Mouse (Mus musculus) testis, adult 2 months (tissue): ENCODE results near the gene Gm19345.

Experiments used
- CTCF ChIP-seq: fragments of 200-500 bp; IDR thresholded peaks from 2 replicates; pipeline ENCODE4 v1.5.1; 2012; ENCODE audit warnings: low read depth, mild to moderate bottlenecking, inconsistent platforms, low read length, moderate library complexity; ENCODE audit not compliant: control insufficient read depth, insufficient read depth, insufficient replicate concordance
- POLR2A ChIP-seq: fragments of 200-500 bp; IDR thresholded peaks from 2 replicates; pipeline ENCODE4 v1.6.1; 2012; ENCODE audit warnings: low read depth, mild to moderate bottlenecking, inconsistent platforms, low read length, moderate library complexity; ENCODE audit not compliant: control insufficient read depth

- TF ChIP-seq CTCF (peak; percentile 94), POLR2A (no peak)
These were observed 38.1 kb downstream of the Gm19345 start for GRCm38 (mm10) chr7:19889881-19890280.
